Mouse (Mus musculus) kidney, postnatal 25 days (tissue): ENCODE results near the gene Asz1.

ENCODE experiments used
- DNase-seq, 2 experiments: peaks; one replicate each; pipeline ENCODE4 v3.0.0; 2021; ENCODE audit warnings: mixed read lengths in 2 of 2

Asz1 gene

DNA sequence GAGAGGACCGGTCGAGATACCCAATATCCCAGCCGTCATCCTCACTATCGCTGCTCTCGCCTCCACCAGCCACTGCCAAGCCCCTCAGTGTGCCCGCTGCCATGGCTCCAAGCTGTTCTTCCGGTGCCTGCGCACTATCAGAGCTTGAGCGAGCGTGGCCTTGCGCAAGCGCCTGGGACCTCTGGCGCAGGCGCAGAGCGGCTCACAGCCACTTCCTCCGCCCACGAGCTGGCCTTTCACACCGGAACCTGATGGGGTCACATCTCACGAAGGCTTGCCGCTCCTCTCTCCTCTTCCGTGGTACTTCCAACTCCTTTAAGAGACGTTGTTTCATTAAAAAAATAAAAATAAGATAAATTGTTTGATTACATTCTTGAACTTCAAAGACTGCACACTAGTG is at the start of gene Asz1:
Gene Asz1, minus strand, starts transcription at position 128 of the 400 bp plus-strand sequence.
- no peak for DNase-seq

DNA sequence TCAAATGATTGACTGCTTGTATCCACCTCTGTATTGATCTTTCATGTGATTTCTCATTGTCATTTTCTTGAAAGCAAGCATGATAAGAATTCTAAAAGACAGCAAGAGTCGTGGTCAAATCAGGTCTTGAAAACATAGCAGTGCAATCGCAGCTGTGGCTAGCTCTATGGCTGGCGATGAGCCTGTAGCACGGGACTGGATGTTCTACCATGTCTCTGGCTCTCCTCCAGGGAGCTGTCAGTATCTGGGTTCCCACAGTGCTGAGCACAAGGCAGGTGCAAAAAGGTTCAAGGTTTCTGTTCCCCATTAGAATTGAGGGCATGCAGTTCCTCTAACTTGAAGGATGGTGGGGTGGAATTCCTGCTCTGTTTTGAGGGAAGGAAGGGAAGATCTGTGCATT is 44.2 kb upstream of the Asz1 start:
- peak in 1 of 2 experiments; percentile 8 for DNase-seq

DNA sequence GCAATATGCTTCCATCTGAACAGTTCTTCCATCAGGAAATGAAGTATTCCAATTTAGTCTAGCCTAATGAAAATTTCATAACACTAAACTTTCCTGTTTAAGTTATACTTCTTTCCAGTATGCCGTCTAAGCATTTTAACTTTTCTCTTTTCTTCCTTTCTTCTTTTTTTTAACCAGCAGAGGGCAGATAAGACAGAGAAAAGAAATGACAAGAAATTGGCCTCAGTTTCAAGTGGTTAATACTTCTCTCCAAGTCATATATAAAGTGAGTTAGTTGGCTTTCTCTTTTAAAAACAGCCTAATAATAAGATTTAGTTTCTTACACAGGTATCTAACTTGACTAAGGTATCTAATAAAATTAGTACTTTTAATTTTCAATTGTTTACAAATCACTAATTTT is 26.4 kb upstream of the Asz1 start:
- DNase-seq, result no peak

DNA sequence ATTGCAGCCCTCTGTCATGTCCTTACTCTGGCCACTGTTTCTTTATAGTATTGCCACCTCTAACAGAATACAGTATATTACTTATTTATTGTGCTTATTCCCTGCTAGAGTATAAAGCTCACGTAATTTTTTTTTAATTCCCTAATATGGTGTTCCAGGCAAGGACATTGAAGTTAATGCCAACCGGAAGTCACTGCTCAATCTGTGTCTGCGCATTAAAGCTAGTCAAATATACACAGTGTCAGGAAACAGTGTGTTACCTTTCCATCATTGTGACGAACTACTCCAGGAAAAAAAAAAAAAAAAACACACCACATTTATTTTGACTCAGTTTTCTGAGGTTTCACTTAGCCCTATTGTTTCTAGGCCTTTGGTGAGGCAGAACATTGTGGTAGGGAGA is 19.2 kb upstream of the Asz1 start:
- DNase-seq, result no peak

DNA sequence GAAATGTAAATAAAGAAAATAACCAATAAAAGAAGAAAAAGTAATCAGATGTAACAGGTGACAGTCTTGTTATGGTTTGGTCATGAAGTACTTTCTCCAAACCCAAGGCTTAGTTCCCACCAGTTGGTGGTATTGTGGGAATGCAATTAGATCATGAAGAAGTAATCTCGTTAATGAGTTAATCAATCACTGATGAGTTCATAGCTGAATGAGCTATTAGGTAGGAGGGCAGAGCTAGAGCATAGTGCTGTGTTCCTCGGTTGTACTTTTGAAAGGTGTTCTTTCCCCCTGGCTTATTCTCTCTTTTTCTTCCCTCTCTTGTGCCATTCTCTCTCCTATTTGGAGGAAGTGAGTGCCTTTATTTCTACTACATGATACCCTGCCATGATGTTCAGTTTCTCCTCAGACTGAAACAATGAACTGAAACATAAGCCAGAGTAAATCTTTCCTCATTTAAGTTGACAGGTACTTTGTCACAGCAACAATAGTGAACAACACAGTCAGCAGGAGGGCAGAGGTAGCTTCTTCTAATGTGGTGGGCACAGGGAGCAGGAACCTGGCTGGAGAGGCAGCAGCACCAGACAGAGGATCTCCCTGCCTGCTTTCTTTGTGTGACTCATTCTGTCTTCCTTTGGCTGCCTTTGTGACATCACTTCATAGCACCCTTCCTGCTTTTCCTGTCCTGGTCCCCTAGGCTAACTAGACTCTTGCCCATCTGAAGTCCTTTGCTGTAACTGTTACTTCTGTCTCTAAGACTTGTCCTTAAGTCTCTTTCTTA is 18.5 kb upstream of the Asz1 start:
- no peak for DNase-seq

DNA sequence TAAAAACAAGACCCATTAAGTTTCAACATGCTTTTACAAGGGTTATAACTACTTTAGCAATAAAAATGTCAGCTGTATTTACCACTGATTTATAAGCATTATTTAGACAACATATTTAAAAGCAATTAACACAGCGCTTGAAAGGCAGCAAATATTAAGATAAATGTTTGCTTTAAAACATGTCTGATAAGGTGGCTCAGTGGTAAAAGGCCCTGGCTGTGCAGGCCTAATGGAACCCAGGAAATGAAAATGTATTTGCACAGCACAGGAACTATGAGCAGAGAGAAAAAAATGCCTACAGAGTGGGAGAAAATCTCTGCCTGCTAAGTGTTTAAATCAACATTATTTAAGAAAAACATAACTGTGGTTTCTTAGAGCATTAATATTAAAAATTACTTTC is 12.0 kb downstream of the Asz1 start:
- DNase-seq, result no peak

DNA sequence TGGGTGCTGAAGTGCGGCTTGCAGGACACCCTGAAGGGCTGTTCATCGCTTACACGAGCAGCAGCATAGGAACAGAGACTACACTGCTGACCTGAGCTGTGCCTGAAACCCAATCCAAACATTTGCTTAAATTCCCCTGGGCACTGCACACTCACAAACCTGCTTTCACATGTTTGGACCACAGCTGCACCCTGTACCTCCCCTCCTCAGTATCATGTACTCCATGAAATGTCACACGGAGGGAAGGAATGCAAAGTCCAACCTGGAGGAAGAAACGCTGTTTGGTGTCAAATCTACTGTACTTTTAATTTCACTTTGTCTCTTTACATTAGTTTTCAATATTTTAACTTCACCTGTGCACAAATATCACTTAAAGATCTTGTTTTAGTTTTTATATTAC is 19.8 kb downstream of the Asz1 start:
- DNase-seq, result no peak

DNA sequence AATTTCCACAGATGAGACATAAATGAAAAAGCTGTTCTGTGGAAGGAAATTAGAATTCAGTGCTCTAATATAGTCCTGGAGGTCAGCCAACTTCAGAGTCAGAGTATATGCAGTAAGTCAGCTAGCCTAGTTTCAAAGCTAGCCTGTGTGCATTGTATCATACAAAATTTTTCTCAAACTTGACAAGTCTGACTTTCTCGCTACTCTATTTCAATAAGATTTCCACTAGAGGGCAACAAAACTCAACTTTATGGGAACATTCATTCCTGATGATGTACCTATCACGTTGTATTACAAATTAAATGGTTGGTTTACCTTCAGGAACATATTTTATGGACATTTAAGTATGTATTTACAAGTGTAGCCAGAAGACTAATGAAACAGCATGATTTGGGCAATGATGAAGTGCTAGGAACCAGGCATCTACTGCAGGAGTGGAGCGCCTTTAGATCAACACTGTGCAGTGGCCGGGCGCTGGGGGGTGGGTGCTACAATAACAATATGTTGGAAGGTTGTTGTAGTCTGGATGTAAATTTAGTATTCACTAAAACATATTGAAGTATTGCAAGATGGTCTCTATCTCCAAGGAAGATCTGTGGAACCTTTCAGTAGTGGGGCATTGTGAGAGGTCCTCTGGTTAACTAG is 21.6 kb downstream of the Asz1 start:
- no peak for DNase-seq

DNA sequence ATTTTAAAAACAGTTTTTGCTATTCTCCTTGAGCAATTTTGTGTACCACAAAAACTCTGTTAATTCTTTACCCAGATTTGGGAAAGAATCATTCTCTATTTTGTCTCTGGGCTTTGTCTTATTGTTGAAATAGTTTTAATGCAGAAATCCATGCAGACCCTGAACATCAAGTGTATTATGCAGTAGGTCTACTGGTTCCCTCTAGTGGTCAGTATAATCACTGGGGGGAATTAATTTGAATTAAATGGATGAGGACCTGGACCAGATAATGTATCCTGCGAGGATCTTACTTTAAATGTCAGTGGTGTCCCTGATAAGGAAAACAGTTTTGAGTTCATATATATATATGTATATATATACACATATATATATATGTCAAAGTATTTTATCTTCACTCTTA is 30.2 kb downstream of the Asz1 start:
- no peak for DNase-seq

DNA sequence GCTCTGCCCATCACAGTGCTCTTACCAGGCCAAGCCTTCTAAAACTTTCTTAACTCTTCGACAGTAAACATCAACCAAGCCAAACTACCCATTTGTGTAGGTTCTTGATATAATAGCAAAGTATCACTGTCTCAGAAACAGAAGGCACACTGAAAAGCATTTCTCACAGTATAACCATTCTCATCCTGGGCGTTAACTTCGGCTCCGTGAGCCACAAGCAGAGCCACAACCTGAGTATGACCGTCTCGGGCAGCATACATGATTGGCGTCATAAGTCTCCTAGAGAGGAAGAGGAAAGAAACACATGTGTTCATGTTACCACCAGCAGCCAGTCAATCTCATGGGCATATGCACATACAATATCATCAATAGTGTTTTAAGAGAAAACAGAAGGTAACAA is 31.9 kb downstream of the Asz1 start:
- no peak for DNase-seq

DNA sequence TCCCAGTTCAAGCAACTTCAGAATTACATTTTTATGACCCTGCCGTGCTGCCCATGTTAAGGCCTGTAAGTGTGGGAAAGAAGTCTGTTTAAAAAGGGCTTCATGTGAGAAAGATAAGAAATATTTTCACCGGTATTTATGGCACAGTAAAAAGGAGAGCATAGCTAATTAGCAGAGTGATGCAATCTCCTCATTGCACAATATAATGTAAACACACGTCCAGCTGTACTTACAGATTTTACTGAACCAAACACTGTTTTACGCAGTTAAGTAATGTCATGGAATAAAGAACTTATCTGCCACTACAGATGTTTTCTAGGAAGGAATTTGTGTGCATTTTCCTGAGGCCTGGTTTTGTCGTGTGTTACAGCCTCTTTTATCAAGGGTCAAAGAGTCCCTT is 32.3 kb downstream of the Asz1 start:
- DNase-seq, result no peak

DNA sequence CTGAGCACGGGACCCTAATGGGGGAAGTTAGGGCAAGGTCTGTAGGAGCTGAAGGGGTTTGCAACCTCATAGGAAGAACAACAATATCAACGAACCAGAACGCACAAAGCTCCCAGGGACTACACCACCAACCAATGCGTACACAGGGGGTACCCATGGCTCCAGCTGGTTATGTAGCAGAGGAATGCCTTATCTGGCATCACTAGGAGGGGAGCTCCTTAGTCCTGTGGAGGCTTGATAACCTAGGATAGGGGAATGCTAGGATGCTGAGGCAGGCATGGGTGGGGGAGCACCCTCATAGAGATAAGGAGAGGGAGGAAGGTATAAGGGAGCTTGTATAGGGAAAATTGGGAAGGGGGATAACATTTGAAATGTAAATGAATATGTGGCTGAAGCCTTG is 51.0 kb downstream of the Asz1 start:
- DNase-seq, result no peak

DNA sequence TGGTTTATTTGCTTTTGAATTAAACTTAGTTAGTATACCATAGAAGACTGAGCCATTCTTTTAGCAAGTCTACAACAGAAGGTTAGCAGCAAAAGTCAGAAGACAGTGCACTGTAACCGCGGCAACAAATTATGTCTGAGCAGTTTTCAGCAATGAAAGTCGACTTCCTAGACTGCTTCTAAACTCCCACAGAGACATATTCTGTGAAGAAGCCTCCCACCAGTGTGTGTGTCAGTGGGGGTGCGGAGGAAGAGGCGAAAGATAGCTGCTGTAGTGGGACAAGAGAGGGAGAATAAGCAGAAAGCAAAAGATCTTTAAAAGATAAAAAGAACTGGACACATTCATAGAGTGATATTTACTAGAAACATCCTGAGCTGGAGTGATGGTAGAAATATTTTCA is 57.2 kb downstream of the Asz1 start:
- DNase-seq, result no peak

DNA sequence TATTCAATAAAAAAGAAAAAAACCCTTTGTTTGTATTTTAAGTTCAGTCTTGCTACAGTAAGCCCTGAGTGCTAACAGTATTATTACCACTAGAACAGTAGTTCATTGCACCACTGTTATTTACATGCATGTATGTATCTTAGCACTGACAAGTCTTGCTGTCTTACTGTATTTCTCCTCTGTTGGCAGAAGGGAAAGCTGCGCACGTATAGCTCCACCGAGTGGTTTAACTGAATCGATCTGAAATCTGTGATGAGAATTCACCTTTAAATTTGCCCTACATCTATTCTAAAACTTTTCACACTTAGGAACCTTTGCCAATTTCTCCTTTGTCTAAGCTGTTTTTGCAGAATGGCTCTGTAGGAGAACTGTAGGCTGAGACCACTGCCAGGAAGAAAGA is 64.6 kb downstream of the Asz1 start:
- DNase-seq, result no peak

DNA sequence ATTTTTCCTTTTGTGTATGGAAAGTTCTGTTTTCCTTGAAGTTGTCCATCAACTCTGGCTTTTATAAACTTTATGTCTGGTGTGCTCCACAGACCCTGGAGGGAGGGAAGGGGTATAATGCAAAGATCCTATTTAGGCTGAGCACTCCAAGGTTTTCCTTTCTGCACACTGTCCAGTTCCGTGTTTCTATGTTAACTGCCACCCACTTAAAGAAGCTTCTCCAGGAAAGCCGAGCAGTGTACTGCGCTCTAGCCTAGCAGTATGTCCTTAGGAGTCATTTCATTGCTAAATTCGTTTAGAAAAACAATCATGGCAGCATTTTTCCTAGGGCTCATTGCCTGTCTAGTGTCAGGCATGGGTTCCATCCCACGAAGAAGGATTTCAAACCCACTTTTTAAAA is 65.7 kb downstream of the Asz1 start:
- no peak for DNase-seq

DNA sequence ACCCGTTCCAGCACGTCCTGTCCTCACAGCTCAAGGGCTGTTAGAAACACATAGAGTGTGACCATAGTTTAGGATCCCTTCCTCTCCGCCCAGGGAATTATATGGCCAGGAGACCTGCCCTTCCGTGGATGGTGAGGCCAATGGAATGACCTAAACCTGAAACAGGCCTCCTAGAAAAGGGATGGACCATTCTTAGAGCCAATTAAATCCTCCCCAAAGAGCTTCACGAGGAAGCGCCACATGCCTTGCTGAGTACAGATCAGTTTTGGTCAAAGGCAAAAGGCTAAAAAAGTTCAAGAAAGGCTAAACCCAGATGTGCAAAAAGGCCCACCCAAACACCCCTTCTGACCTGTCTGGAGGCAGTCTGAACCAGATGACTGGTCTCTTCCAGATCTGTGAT is 76.6 kb downstream of the Asz1 start:
- DNase-seq, result no peak

DNA sequence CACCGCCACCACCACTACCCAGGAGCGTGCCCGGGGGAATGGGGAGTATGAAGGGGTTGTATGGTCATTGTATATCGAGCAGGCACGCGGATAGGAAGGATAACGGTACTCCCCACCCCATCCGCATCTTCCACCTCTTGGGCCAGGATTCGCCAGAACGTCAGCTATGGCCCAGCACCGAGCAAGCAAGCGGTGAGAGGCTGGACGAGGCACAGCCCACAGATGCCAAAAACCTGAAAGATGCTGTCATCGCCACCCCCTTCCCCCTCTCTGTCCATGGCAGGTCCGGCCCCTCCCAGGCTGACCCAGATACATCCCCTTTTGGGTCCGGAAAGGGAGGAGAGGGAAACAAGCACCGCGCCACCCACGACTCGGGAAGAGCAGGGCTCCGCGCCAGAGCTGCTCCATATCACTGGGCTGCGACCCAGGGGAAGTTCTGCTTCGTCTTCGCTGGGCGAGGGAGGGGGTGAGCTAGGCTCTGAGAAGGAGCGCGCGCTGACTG is 77.3 kb downstream of the Asz1 start:
- peak; percentile 73 to 84 for DNase-seq

DNA sequence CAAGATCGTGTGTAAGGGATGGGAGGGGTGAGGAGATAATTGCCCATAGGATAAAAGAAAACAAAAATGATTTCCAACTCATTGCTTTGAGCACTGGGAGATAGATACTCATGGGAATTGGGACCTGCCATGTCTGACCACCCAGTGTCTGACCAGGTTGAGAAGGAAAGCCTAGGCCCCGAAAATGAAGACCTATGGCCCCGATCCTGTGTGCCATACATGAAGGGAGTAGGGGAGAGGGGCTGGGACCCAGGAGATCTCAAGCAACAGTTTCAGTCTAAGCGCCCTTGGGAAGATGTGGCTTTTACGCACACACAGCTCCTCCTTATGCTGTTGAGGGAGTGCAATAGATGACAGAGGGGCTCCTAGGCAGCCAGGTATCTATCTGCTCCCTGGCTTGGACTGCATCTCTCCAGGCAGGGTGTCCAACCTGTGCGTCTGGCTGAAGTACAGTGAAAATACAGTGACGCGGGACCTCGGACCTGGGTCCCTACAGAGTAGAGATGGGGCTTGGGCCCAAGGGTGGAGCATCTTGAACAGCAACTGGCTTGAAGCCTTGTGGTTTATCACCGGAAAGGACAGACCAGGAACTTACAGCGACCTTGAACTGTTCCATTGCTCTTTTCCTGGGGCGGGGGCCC is 77.9 kb downstream of the Asz1 start:
- DNase-seq, result no peak

DNA sequence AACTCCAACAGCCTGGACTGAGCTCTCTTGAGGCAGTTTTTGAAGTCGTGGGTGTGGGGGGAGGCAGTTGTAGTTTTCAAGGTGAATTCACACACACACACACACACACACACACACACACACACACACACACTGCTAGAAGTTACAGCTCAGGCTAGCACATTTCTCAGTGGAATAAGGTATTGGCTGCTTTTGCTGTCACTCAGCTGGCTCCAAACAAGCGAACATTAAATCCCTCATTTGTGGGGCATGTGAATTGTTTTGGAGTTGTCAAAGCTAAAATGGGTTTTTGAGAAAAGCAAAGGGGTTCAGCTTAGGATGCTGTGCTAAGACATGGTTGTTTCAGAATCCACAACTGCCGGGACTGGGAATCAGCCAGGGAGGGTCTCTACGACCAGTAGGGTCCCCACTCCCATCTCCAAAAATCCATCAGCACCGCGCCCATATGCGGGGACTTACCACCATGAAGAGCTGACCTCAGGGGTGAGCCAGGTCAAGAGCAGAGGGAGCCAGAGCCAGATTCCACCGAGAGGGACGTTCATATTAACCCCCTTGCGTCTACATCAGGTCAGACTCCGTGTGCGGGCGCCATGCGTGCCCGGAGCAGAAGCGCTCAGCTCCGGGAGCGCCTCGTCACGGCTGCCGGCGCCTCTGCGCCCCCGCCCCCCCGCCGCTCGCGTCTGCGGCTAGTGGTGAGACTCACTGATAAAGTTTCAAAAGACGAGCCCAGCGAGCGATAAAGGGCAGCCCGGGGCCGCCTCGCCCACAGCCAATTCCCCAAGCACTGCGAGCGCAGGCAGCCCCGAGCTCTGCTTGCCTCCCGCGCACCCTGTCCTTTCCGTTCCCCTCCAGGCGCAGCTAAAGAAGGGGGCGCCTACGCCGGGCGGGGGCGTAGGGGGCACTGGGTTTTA is 78.9 kb downstream of the Asz1 start, which contains the start of gene Wnt2:
Gene Wnt2, minus strand, starts transcription at position 840 of the 911 bp plus-strand sequence.
- no peak for DNase-seq

DNA sequence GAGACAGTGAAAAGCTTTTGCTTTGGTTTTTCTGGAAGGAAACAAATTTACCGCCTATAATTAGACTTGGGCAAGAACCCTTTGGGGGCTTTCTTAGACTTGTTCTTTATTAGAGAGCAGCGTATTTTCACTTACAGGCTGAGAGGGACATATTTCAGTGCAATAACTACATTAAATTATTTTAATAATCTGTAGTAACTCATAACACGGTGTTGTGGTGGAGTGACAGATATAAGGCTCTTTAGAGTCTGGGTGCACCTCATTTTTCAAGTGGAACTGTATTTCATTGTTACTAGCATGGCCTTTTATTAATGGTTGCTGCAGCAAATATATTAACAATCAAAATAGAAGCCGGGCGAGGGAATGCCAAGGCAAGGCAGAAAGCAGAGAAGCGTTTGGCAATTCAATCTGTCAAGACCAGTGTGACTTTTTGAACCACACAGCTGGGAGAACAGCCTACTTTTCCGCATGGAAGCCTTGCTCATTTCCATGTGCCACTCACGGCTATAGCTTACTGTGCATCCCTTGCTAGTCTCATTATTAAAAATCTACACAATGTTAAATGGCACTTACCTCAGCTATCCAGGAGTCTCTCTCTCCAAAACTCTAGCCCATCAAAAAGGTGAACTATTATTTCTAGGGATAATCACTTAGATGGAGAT is 84.6 kb downstream of the Asz1 start:
- no peak for DNase-seq

DNA sequence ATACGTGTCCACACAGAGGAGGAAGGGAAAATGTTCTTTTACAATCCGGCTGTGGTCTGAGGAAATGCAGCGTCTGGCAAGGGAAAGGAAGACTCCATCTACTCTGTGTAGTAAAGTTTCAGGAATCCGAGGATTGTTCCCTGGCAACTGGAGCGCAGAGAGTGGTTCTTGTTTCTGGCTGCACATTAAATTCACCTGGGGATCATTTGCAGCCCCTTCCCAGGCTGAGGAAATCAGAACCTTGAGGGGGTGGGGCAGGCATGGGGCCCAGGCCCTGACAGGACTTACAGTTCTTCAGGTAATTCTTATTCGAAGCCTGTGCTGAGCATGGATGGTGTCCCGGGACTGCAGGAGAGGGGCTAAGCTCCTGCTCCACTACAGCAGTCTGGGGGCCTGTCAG is 95.5 kb downstream of the Asz1 start:
- no peak for DNase-seq

DNA sequence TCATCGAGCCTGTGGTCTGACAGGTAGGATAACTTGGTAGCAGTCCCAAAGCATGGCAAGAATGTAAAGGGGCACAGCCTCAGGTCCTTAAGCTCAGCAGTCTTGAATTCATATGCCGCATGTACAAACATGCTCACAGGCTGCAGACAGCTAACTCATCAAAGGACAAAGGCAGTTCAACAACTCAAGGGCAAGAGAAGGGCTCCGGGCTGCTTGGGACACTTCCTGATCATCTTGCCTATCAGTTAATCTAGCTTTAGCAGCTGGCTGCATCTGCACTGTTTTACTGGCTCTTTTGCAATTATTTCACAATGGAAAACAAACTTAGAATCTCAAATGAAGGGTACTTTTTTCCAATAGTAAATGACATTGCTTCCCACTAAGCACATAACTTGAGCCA is 101.5 kb downstream of the Asz1 start:
- no peak for DNase-seq
